Comparison of ENCODE assay signal across 7 mouse cellular contexts in the genomic region with DNA sequence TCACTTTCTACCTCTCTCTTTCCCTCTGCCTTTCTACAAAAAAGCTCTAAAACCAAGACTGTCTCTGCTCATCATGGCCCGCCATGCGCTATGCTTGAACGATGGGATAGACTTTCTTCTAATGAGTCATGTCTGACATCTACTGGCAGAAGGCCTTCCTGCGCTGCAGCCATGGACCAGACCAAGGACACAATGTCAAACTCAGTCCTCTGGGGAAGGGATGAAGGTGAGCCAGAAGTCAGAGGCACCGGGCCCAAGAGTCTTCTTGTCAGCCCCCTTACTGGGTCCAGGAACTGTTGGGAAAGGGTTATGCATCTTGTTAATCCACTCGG.
DNase-seq lines count a peak whose midpoint lies in the region; ATAC-seq and TF ChIP-seq lines count a peak whose summit lies in the region.

No protein-coding gene starts in this region.

- H3K4me2 ChIP-seq in forebrain, embryonic 11.5 days (ENCODE audit: low read depth, low read length, severe bottlenecking): no peak overlapping the region
- H3K4me2 ChIP-seq in limb, embryonic 14.5 days (replicated peaks; ENCODE audit: low read depth, low read length, severe bottlenecking): no peak overlapping the region
- no peak overlapping the region for H3K4me2 ChIP-seq in neural tube, embryonic 14.5 days (ENCODE audit: low read depth, low read length)

- H3K4me3 ChIP-seq in left cerebral cortex, adult 2 months: no peak overlapping the region
- H3K4me3 ChIP-seq in bone marrow, adult 2 months (replicated peaks; ENCODE audit: control insufficient read depth, low read depth, low read length): no peak overlapping the region
- no peak overlapping the region for H3K4me3 ChIP-seq in forebrain, embryonic 11.5 days (ENCODE audit: low read depth, low read length)
- H3K4me3 ChIP-seq in limb, embryonic 14.5 days (replicated peaks; ENCODE audit: low read length): no peak overlapping the region
- H3K4me3 ChIP-seq in neural tube, embryonic 14.5 days (ENCODE audit: low read depth, low read length): no peak overlapping the region

- no peak overlapping the region for H3K9ac ChIP-seq in forebrain, embryonic 11.5 days (ENCODE audit: low read length)
- H3K9ac ChIP-seq in limb, embryonic 14.5 days (ENCODE audit: low read depth, low read length, severe bottlenecking): no peak overlapping the region
- no peak overlapping the region for H3K9ac ChIP-seq in neural tube, embryonic 14.5 days (replicated peaks; ENCODE audit: low read depth, low read length)

- peak; percentile 45 for TF ChIP-seq CTCF in left cerebral cortex, adult 2 months (IDR thresholded peaks at IDR 0.05)
- peak; percentile 54 for TF ChIP-seq CTCF in bone marrow, adult 2 months (IDR thresholded peaks at IDR 0.05; ENCODE audit: control insufficient read depth, insufficient read depth, low read length)

- H3K4me1 ChIP-seq in bone marrow, adult 2 months (ENCODE audit: control insufficient read depth, insufficient read depth, low read length): no peaks in the 10 kb centered on the region
- no peaks in the 10 kb centered on the region for H3K4me1 ChIP-seq in forebrain, embryonic 11.5 days (replicated peaks; ENCODE audit: control insufficient read depth, insufficient read depth, low read length)
- no peaks in the 10 kb centered on the region for H3K4me1 ChIP-seq in limb, embryonic 14.5 days (ENCODE audit: control insufficient read depth, insufficient read depth, low read length)
- H3K4me1 ChIP-seq in neural tube, embryonic 14.5 days (ENCODE audit: control insufficient read depth, insufficient read depth, low read length): no peaks in the 10 kb centered on the region

- no peaks in the 10 kb centered on the region for H3K9me3 ChIP-seq in forebrain, embryonic 11.5 days (ENCODE audit: control insufficient read depth, low read length)
- no peaks in the 10 kb centered on the region for H3K9me3 ChIP-seq in limb, embryonic 14.5 days (ENCODE audit: control insufficient read depth, low read length)
- H3K9me3 ChIP-seq in neural tube, embryonic 14.5 days (ENCODE audit: control insufficient read depth, low read length): no peaks in the 10 kb centered on the region

- no peaks in the 10 kb centered on the region; the same call in 1 of the 2 replicates for H3K27me3 ChIP-seq in forebrain, embryonic 11.5 days (ENCODE audit: control insufficient read depth, insufficient read depth, low read length)
- no peaks in the 10 kb centered on the region for H3K27me3 ChIP-seq in limb, embryonic 14.5 days (ENCODE audit: control insufficient read depth, insufficient read depth, low read length)
- no peaks in the 10 kb centered on the region for H3K27me3 ChIP-seq in neural tube, embryonic 14.5 days (ENCODE audit: control insufficient read depth, insufficient read depth, low read length)

- H3K36me3 ChIP-seq in forebrain, embryonic 11.5 days (ENCODE audit: control insufficient read depth, insufficient read depth, low read length): no peaks in the 10 kb centered on the region
- H3K36me3 ChIP-seq in limb, embryonic 14.5 days (ENCODE audit: control insufficient read depth, insufficient read depth, low read length): no peaks in the 10 kb centered on the region
- no peaks in the 10 kb centered on the region for H3K36me3 ChIP-seq in neural tube, embryonic 14.5 days (ENCODE audit: control insufficient read depth, insufficient read depth, low read length)

- no peak for DNase-seq in left cerebral cortex, adult 2 months (ENCODE audit: extremely low spot score in 1 of 2, low spot score in 2 of 2)
- DNase-seq in left cerebral cortex, postnatal 10 days (ENCODE audit: extremely low spot score in 1 of 2, low spot score in 2 of 2): no peak
- peak; percentile 64 for DNase-seq in forebrain, embryonic 11.5 days (ENCODE audit: low spot score)
- DNase-seq in limb, embryonic 14.5 days (ENCODE audit: low spot score): peak; percentile 50
- DNase-seq in frontal cortex, postnatal 25 days (ENCODE audit: low spot score in 2 of 2): no peak

- H3K27ac ChIP-seq in left cerebral cortex, adult 2 months: no peak overlapping the region
- H3K27ac ChIP-seq in bone marrow, adult 2 months (ENCODE audit: control insufficient read depth, insufficient read depth, low read depth, low read length, poor library complexity): no peak overlapping the region
- H3K27ac ChIP-seq in forebrain, embryonic 11.5 days (ENCODE audit: low read depth, low read length): no peak overlapping the region
- no peak overlapping the region for H3K27ac ChIP-seq in limb, embryonic 14.5 days (replicated peaks; ENCODE audit: low read depth, low read length)
- H3K27ac ChIP-seq in neural tube, embryonic 14.5 days (ENCODE audit: low read depth, low read length): no peak overlapping the region

- no peak for TF ChIP-seq POLR2A in bone marrow, adult 2 months (IDR thresholded peaks at IDR 0.05; ENCODE audit: borderline replicate concordance, control insufficient read depth, low read depth, low read length)
- no peak for TF ChIP-seq POLR2A in limb, embryonic 14.5 days (IDR thresholded peaks at IDR 0.05; ENCODE audit: borderline replicate concordance, extremely low read depth, insufficient read depth, insufficient read length)

- WGBS in bone marrow, adult 2 months: 10% methylated on average over 6 of the region's 6 CpGs
- 13% methylated on average over 6 of the region's 6 CpGs for WGBS in forebrain, embryonic 11.5 days
- WGBS in limb, embryonic 14.5 days: 24% methylated on average over 6 of the region's 6 CpGs
- 15% methylated on average over 6 of the region's 6 CpGs for WGBS in neural tube, embryonic 14.5 days

- intact Hi-C loops in left cerebral cortex, adult 2 months (cut with DNase I): loop anchor here (5.0 kb wide), 1 partner anchor 424 kb away; no protein-coding TSS in a partner anchor
- intact Hi-C loops in left cerebral cortex, postnatal 10 days (cut with DNase I): no loop called here

- 0 out of 2 replicates have a peak, but pooled peaks have one; percentile 42 for ATAC-seq in forebrain, embryonic 11.5 days (replicated peaks; ENCODE audit: low FRiP score)
- no peak; the same call in 1 of the 2 replicates for ATAC-seq in limb, embryonic 14.5 days (ENCODE audit: low FRiP score, low read depth)
- peak; percentile 77; the same call in 1 of the 2 replicates for ATAC-seq in neural tube, embryonic 14.5 days (ENCODE audit: low read depth)

Comparison
In these comparisons a context has a peak if more than half of its experiments do, and no peak if none do; other contexts are left out.
1. DNase-seq: peak in forebrain, embryonic 11.5 days (single experiment) and limb, embryonic 14.5 days (single experiment); none in left cerebral cortex, adult 2 months (0 of 2), left cerebral cortex, postnatal 10 days (0 of 2) and frontal cortex, postnatal 25 days (0 of 2).